Mouse (Mus musculus): ENCODE results near the gene Srgap1. TPM values are rescaled to one million over a fixed set of nuclear protein-coding genes. Genes with fewer than 3 reads are reported as not detected.

The Srgap1 gene
- polyA plus RNA-seq, 1 experiment from 2014 or later = 0.70 TPM

DNA sequence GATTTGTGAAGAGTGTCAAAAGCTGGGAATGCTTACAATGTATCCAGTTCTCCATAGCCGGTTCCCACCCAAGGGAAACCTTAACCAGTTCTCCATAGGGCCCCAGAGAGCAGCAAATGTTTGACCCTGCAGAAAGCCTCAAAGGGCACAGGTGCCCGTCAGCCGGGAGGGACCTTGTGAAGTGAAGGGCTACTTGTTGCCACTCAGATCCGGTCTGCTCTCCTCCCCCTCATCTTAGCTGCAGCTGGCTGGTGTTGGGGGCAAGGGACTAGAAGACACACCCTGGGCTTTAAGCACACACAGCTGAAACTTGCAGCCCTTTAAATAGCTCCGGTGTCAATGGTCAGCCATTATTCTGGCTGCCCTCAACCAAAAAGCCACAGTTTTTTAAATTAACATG lies 30.1 kb downstream of the Srgap1 start:
- DNase-seq (ENCODE audit: low spot score) = no peak

DNA sequence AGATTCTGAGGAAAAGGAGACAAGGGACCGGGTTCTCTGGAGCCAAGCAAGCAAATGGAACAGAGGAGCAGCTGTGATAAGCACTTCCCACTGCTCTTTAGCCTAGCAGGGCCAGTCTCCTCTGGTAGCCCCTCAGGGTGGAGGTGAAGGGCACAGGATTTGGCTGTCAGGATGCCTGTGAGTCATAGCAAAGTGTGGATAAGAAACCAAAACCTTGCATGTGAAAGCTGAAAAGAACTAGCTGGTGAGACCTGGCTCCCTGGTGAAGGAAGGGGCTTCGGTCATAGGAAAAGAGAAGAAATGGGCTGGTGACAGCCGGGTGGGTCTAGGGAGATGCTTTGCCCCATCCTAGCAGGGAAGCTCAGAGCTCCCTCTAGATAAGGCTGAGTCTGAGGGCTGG lies 30.5 kb downstream of the Srgap1 start:
- no peak for DNase-seq (ENCODE audit: low spot score)

DNA sequence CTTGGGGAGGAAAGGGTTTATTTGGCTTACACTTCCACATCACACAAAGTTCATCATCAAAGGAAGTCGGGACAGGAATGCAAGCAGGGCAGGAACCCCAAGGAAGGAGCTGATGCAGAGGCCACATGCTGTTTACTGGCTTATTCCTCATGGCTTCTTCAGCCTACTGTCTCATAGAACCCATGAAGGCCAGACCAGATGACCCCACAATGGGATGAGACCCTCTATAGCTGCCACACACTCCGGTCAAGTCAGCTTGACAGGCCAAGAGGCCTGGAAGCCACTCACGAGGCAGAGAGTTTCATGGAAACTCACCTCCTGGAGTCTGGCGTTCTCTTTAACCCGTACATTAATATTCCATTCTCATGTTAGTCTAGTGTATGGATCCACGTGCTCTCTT lies 34.8 kb downstream of the Srgap1 start:
- no peak for DNase-seq (ENCODE audit: low spot score)

DNA sequence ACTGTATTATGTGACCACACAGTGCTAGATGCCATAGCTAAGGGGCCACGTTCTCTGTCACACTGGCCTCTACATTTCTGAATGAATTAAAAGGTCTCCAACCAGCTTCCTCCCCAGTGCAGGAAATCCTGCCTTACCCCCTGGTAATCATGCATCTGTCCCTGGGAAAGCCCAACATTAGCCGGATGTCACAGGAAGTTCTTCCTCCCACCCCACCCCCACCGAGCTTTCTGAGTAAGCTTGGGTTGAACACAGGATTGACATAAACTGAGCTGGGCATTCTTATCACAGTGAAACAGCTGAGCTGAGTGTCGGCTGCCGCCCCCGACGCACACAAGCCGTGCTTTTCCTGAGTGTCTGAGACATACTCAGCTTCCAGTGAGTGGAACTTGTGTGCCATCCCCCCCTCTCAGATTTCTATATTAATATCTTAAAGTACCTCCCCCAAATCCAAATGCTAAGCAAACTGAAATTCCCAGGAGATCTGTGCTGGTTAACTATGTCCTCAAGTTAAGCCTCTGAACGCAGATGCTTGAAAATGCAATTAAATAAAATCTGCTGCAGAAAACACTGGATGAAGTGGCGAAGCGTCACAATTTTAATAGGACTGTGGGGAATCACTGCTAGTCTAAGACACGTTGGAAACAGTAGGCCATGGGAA lies 38.3 kb downstream of the Srgap1 start:
- peak; percentile 12 for DNase-seq (ENCODE audit: low spot score)

DNA sequence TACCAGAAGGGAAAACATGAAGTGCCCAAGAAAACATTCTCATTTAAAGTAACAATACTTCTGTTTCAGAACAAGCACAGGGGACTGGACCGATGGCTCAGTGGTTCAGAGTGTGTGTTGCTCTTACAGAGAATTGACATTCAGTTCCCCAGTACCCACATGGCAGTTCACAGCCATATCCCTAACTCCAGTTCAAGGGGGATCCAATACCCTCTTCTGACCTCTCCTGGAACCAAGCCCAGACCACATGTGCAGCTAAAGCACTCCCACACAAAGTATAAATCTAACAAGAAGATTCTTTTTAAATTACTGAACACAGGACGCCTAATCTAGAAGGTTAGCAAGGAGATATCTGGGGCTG lies 38.8 kb downstream of the Srgap1 start:
- DNase-seq (ENCODE audit: low spot score) = no peak

DNA sequence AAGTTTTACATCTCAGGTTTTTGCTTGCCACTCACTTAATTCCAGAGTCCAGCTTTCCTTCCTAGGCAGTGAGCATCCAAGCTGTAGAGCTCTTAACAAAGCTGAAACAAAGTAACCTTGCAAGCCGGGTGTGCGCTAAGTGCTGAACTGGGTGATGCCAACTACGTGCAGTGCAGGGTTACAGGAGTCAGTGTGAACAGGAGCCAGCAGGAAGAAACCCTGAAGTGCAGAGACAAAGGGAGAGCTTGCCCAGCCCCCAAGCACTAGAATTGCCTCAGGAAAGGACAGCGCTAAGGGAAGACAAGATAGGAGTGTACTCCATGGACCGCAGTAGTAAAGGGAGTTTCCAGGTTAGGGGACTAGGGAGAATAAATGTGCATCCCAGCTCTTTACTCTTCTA lies 40.5 kb downstream of the Srgap1 start:
- DNase-seq (ENCODE audit: low spot score) = no peak

DNA sequence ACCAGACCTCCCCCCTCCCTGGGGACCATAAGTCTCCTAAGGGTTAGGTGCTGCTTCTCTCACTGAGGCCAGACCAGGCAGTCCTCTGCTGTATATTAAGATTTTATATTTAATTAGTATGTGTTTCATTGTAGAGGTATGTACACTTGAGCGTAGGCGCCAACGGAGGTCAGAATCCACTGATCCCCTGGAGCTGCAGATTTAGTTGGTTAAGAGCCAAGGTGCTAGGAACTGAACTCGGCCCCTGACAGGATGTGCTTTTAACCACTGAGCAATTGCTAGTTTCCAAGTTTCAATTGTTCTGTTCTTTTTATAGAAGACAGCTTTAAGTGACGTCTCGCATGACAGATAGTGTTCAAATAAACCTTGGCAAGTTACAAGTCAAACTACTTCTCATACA lies 41.0 kb downstream of the Srgap1 start:
- DNase-seq (ENCODE audit: low spot score) = no peak

DNA sequence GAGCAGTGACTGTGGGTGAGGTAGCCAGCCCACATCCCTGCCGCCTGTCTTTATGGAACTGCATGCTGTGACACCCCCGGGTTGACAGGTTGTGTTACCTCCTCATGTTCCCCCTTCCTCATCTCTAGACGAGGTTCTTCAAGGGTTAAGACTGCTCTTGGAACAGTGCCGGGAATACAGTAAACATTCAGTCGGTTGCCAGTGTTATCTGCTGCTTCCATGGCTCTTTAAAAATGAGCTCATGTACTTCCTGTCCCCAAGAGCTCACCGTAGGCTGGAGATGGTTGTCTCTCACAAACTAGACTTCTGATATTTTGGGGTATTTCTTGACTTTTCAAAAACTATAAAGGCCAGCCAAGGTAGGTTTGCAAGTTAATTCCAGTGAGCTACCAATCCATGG lies 41.6 kb downstream of the Srgap1 start:
- no peak for DNase-seq (ENCODE audit: low spot score)

DNA sequence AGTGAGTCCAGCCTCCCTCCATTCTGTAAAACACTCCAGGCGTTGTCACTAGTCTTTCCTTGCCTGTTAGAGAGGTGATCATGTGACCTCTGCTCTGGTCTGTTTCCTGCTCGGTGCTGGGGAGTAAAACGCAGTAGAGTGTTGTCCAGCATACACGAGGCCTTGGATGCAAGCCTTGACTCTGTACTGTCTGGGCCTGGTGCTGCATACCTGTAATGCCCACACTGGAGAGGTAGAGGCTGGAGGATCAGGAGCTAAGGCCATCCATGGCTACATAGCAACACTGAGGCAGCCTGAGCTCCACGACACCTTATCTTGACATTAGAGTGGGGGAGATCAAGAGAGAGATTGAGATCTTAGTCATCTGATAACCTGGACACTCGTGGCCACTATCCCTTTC lies 44.2 kb downstream of the Srgap1 start:
- DNase-seq (ENCODE audit: low spot score) = no peak

DNA sequence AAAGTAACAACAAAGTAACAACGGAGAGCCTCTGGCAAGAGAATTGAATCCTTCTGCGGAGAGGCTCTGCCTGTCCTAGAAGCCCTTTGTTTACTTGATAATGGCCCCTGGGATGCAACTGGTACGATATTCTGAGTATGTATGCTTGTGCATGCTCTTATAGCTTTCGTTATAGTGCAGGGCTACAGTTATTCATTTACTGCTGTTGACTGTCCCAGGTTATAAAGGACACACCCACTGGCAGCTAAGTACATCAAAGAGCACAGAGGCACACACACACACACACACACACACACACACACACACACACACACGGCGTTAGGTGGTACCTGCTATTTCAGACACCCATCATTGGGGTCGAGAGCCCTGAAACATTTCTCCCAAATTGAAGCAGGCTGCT lies 48.3 kb downstream of the Srgap1 start:
- DNase-seq (ENCODE audit: low spot score) = no peak

DNA sequence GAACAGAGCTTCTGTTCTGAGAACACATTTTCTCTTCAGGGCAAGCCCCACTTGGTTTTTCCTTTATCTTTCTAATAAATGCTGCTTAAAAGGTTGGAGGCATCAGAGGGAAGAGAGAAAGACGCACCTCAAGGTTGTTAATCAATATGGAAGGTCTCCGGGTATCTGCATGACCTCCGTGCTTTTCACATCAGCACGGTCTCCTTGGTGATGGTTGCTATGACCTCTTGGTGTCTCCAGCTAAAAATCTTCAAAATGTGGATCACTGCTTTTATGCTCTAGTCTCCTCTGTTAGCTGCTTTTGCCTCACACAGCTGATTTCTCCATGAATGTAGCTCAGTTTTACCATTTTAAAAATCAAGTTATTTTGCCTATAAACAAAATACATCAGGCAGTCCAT lies 50.6 kb downstream of the Srgap1 start:
- DNase-seq (ENCODE audit: low spot score) = no peak

DNA sequence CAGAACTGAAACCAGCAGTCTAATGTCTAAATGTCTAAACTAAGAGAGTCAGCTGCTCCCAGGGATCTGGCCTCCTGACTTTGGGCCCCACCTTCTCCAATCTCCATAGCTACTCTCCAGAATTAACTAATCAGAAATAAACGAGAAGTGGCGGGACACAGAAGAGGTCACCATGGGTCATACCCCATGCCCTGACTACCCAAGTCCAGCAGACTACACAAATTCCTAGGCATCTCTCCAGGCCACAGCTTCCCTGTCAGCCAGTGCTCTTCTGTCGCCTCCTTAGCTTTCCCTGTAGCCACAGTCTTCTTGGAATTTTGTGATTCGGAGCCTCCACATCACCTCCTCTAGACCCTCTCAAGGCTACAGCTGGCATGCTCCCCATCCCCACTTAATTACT lies 51.7 kb downstream of the Srgap1 start:
- no peak for DNase-seq (ENCODE audit: low spot score)

DNA sequence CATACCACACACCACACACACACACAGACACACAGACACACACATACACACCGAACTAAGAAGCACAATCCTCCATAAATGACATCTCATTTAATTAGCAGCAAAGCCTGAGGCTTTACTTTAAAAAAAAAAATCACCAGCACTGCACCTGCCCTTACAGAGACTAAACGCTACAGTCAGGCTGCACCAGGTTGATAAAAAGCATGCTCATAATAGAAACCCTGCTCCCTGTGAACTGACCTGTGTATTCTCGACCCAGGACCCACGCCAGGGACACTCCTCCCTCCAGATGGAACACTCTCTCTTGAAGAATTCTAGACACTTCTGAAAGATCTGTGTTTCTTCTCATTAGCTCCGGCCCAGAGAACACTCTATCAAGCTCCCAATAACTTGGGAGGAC lies 52.5 kb downstream of the Srgap1 start:
- DNase-seq (ENCODE audit: low spot score) = no peak

DNA sequence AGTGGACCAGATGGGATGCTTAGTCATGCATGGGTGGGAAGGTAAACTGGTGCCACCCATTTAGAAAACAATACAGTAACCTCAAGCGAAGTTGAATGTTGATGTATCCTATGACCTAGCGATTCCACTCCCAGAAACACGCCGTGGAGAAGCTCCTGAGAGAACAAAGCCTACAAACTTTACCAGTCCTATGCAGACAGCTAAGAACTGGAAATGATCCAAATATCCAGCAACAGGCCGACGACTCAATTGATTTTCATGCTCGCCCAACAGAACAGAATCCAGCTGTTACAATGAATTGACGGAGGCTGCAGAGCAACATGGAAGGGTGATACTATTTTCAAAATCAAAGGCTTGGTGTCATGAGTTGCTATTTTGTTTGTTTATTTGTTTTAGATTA lies 54.5 kb downstream of the Srgap1 start:
- DNase-seq (ENCODE audit: low spot score) = no peak

DNA sequence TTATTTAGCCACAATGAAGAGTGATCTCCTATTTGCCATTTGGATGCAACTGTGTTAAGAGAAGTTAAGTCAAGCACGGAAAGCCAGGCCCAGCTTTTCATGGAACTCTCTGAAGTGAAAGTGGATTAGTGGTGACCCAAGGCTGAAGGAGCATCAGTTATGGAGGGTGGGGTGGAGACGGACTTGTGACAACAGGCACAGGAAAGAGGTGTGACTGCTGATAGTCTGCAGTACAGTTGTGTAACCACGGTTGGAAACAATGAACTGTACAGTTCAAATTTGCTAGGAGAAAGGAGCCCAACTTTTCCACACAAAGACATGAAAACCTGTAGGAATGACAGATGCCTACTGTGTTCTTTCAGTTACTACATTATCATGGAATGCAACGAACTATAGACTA lies 60.1 kb downstream of the Srgap1 start:
- DNase-seq (ENCODE audit: low spot score) = no peak

DNA sequence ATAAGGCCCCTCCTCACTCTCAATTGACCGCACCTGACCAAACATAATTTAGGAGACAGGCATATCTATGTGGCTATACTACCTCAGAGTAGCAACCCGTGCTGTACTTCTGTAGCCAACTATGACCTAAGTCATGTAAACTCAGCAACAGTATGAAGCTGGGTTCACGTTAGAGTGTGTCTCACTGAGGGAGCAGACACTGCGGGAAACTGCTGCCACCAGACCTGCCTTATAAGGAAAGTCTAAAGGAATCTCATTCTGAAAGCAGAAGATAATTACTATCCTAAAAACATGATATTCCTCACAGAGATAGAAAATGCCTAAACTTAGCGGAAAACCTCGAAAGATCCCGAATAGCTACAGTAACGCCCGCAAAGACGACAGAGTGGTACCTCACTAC lies 62.2 kb downstream of the Srgap1 start:
- no peak for DNase-seq (ENCODE audit: low spot score)

DNA sequence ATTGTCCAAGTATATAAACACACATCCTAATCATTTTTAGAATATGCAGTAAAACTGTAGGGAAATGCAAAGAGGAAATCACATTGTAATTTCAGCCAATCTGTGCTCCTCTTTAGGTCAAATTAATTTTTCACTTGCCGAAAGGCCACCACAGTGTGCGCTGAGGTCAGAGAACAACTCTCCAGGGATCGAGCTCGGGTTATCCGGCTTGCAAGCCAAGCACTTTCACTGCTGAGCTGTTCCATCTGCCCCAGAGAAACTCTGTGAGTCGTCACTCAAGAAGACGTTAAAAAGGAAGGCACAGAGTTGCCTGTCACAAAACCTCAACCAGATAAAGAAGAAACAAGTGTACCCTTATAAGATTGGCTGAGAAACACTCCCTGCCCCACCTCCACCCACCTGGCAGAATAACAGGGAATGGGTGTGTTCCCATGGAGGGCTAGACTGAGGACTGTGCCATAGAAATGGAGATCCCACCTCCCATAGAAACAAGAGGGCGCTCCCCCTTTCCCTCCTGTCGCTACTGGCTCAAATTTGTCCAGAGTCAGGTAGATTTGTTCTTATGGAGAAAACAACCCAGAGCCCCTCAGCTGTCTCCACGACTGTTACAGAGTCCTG lies 63.0 kb downstream of the Srgap1 start:
- no peak for DNase-seq (ENCODE audit: low spot score)

DNA sequence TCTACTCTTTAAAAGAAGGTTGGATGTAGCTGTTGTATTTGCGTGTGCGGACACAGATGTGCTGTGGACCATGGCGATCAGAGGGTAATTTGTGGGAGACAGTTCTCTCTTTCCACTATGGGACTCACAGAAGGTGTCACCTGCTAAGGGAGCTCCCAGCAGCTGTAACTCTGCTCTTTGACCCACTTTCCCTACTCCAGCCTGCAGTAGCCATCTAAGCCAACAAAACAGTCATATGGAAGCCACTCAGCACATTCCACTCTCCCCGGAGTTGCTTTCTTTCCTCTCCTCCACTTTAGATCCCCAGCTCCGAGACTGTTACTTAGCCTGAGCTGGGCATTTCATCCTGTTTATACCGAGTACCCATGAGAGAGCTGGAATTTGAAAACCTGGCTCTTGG lies 71.8 kb downstream of the Srgap1 start:
- DNase-seq (ENCODE audit: low spot score) = no peak

DNA sequence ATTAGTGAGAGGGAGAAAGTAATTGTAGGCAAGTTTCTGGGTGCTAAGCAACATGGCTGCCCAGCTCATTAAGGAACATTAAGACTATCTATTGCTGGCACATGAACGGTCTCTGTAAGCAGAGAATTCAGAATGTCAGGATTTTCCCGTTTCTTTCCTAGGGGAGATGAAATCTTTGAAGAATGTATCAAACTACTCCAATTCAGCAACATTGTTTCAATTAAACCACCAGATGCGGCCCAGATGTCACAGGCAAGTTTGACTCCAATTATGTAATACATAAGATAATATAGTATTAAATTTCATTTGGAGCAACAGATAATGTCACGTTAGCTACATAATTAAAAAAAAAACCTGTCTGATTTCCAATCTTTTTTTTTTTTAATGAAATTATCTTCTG lies 72.5 kb downstream of the Srgap1 start:
- no peak for DNase-seq (ENCODE audit: low spot score)

DNA sequence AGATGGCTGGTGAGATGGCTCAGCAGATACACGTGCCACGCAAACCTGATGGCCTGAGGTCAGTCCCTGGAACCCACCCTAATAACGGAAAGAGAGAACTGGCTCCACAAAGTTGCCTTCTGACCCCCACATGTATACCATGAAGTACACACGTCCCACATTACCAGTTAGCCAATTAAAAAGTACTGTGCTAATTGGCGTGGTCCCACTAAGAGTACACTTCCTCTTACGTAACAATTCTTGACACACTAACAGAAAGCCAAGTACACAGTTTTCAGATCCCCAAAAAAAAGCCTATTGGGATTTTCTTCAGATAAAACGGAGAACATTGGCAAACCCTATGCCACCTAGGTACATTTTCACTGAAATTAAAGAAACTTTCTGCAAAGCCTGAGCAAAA lies 73.8 kb downstream of the Srgap1 start:
- DNase-seq (ENCODE audit: low spot score) = no peak

DNA sequence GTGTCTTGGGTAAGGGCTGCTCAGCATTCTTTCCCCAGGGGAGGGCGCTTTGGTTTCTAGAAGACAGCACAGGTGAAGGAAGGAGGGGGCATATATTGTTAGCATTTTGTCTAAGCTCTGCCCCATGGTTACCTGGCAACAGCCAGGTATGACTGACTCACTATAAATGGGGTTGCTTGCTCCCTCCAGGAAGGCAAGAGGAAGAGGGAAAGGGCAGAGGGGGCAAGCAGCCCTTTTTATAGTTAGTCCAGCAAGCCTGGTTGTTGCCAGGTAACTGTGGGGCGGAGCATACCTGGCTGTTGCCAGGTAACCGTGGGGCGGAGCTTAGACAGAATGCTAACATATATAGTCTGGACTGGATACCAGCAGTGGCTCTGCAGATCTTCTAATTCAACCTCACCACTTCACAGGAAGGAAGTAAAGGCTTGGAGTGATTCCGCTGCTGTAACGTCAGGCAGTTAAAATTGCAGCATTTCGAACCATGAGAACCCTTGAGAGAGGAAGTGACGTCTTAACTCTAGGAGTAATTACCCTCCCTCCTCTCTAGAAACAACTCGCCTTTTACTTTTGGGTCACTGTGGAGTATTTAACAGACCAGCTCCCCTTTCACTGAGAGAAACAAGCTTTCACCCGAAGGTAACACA lies 74.7 kb downstream of the Srgap1 start:
- no peak for DNase-seq (ENCODE audit: low spot score)

DNA sequence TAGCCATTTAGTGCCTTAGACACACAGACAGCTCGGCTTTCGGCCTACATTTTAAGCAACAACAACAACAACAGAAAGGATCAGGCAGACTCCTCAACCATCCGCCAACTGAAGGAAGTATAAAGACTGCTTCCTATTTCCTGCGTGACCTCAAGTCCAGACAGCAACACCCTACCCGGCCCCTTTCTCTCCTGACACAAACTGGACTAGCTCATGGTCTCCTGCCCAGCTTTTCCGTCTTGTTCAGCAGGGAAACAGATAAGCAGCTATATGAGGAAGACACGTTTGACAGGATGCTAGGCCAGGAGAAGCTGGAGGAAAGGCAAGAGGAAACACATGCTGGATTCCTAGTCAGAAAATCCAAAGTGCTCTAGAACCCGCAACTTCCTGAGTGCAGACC lies 75.5 kb downstream of the Srgap1 start:
- DNase-seq (ENCODE audit: low spot score) = no peak

DNA sequence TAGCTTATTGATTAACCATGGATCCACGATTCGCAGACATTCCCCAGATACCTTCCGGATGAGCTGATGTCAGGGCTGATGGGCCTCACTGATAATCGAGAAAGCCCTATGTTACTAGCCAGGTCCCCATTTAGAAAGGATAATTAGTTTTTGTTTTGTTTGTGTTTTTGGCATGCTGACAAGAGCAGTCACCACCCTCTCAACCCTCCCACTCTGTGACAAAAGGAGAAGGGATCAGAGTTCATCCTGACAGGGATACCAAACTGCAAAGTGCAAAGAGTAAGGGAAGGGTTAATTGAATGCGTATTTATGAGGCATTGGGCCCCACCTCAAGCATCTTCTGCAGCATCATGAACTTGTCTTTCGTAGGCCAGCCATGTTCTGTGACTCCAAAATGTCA lies 76.2 kb downstream of the Srgap1 start:
- no peak for DNase-seq (ENCODE audit: low spot score)
